Mouse (Mus musculus): ENCODE results near the gene Prmt8. TPM values are rescaled to one million over a fixed set of nuclear protein-coding genes. Genes with fewer than 3 reads are reported as not detected.

The Prmt8 gene
- polyA plus RNA-seq, 1 experiment = not detected

GRCm38 (mm10) chr6:127680784-127681183, 88.5 kb downstream of the Prmt8 start:
- Histone ChIP-seq H3K4me3 (ENCODE audit: insufficient read depth, low read depth, low read length) (no peak overlapping the region), H3K4me1 (ENCODE audit: control insufficient read depth, insufficient read depth, low read length) (no peaks in the 10 kb centered on the region), H3K27ac (ENCODE audit: insufficient read depth, low read depth, low read length) (no peak overlapping the region), H3K27me3 (replicated peaks; ENCODE audit: control insufficient read depth, insufficient read depth, low read length) (no peaks in the 10 kb centered on the region), H3K36me3 (ENCODE audit: control insufficient read depth, insufficient read depth, low read length) (no peaks in the 10 kb centered on the region)
- 76% methylated on average over 7 of the region's 7 CpGs for WGBS
- TF ChIP-seq CTCF (conservative IDR thresholded peaks at IDR 0.05; ENCODE audit: insufficient read depth, insufficient read length, low read depth, low read length) = no peak
- no peak for DNase-seq

- TF ChIP-seq CTCF (conservative IDR thresholded peaks at IDR 0.05; ENCODE audit: insufficient read depth, insufficient read length, low read depth, low read length) (no peak), POLR2A (IDR thresholded peaks at IDR 0.05; ENCODE audit: low read depth, low read length) (no peak)
- Histone ChIP-seq H3K4me1 (ENCODE audit: control insufficient read depth, insufficient read depth, low read length) (no peaks in the 10 kb centered on the region), H3K36me3 (ENCODE audit: control insufficient read depth, insufficient read depth, low read length) (no peaks in the 10 kb centered on the region), H3K27me3 (replicated peaks; ENCODE audit: control insufficient read depth, insufficient read depth, low read length) (no peaks in the 10 kb centered on the region), H3K4me3 (ENCODE audit: insufficient read depth, low read depth, low read length) (no peak overlapping the region), H3K27ac (ENCODE audit: insufficient read depth, low read depth, low read length) (no peak overlapping the region)
- DNase-seq = no peak
- 85% methylated on average over 3 of the region's 3 CpGs for WGBS
These were observed 90.3 kb downstream of the Prmt8 start for GRCm38 (mm10) chr6:127678998-127679397.

- TF ChIP-seq POLR2A (IDR thresholded peaks at IDR 0.05; ENCODE audit: low read depth, low read length) (no peak), CTCF (conservative IDR thresholded peaks at IDR 0.05; ENCODE audit: insufficient read depth, insufficient read length, low read depth, low read length) (no peak)
- 70% methylated on average over 9 of the region's 9 CpGs for WGBS
- Histone ChIP-seq H3K36me3 (ENCODE audit: control insufficient read depth, insufficient read depth, low read length) (no peaks in the 10 kb centered on the region), H3K27ac (ENCODE audit: insufficient read depth, low read depth, low read length) (no peak overlapping the region), H3K4me1 (ENCODE audit: control insufficient read depth, insufficient read depth, low read length) (no peaks in the 10 kb centered on the region), H3K27me3 (replicated peaks; ENCODE audit: control insufficient read depth, insufficient read depth, low read length) (no peaks in the 10 kb centered on the region), H3K4me3 (ENCODE audit: insufficient read depth, low read depth, low read length) (no peak overlapping the region)
- DNase-seq = no peak
These were observed 91.0 kb downstream of the Prmt8 start for GRCm38 (mm10) chr6:127678320-127678719.

GRCm38 (mm10) chr6:127676866-127677265, 92.4 kb downstream of the Prmt8 start:
- no peaks in the 10 kb centered on the region for H3K36me3 ChIP-seq (ENCODE audit: control insufficient read depth, insufficient read depth, low read length)

GRCm38 (mm10) chr6:127672071-127672470, 97.2 kb downstream of the Prmt8 start:
- H3K27me3 ChIP-seq (replicated peaks; ENCODE audit: control insufficient read depth, insufficient read depth, low read length) = no peaks in the 10 kb centered on the region
- WGBS = 70% methylated on average over 7 of the region's 7 CpGs
- no peak overlapping the region for H3K4me3 ChIP-seq (ENCODE audit: insufficient read depth, low read depth, low read length)
- H3K4me1 ChIP-seq (ENCODE audit: control insufficient read depth, insufficient read depth, low read length) = no peaks in the 10 kb centered on the region
- DNase-seq = no peak
- TF ChIP-seq POLR2A (IDR thresholded peaks at IDR 0.05; ENCODE audit: low read depth, low read length) (no peak), CTCF (conservative IDR thresholded peaks at IDR 0.05; ENCODE audit: insufficient read depth, insufficient read length, low read depth, low read length) (no peak)
- no peak overlapping the region for H3K27ac ChIP-seq (ENCODE audit: insufficient read depth, low read depth, low read length)
- H3K36me3 ChIP-seq (ENCODE audit: control insufficient read depth, insufficient read depth, low read length) = no peaks in the 10 kb centered on the region

More at GRCm38 (mm10) chr6:127676866-127677265, 92.4 kb downstream of the Prmt8 start:
- no peaks in the 10 kb centered on the region for H3K27me3 ChIP-seq (replicated peaks; ENCODE audit: control insufficient read depth, insufficient read depth, low read length)
- 65% methylated on average over 11 of the region's 11 CpGs for WGBS
- no peaks in the 10 kb centered on the region for H3K4me1 ChIP-seq (ENCODE audit: control insufficient read depth, insufficient read depth, low read length)
- no peak overlapping the region for H3K27ac ChIP-seq (ENCODE audit: insufficient read depth, low read depth, low read length)
- no peak overlapping the region for H3K4me3 ChIP-seq (ENCODE audit: insufficient read depth, low read depth, low read length)
- DNase-seq = no peak
- TF ChIP-seq CTCF (conservative IDR thresholded peaks at IDR 0.05; ENCODE audit: insufficient read depth, insufficient read length, low read depth, low read length) (no peak), POLR2A (IDR thresholded peaks at IDR 0.05; ENCODE audit: low read depth, low read length) (no peak)

- Histone ChIP-seq H3K4me3 (ENCODE audit: insufficient read depth, low read depth, low read length) (no peak overlapping the region), H3K27ac (ENCODE audit: insufficient read depth, low read depth, low read length) (no peak overlapping the region), H3K27me3 (replicated peaks; ENCODE audit: control insufficient read depth, insufficient read depth, low read length) (no peaks in the 10 kb centered on the region), H3K4me1 (ENCODE audit: control insufficient read depth, insufficient read depth, low read length) (no peaks in the 10 kb centered on the region), H3K36me3 (ENCODE audit: control insufficient read depth, insufficient read depth, low read length) (no peaks in the 10 kb centered on the region)
- TF ChIP-seq POLR2A (IDR thresholded peaks at IDR 0.05; ENCODE audit: low read depth, low read length) = no peak
- TF ChIP-seq CTCF (conservative IDR thresholded peaks at IDR 0.05; ENCODE audit: insufficient read depth, insufficient read length, low read depth, low read length) = no peak
- DNase-seq = no peak
- 98% methylated on average over 4 of the region's 4 CpGs for WGBS
These were observed 99.2 kb downstream of the Prmt8 start for GRCm38 (mm10) chr6:127670031-127670430.

- Histone ChIP-seq H3K36me3 (ENCODE audit: control insufficient read depth, insufficient read depth, low read length) (no peaks in the 10 kb centered on the region), H3K27me3 (replicated peaks; ENCODE audit: control insufficient read depth, insufficient read depth, low read length) (no peaks in the 10 kb centered on the region), H3K27ac (ENCODE audit: insufficient read depth, low read depth, low read length) (no peak overlapping the region), H3K4me1 (ENCODE audit: control insufficient read depth, insufficient read depth, low read length) (no peaks in the 10 kb centered on the region), H3K4me3 (ENCODE audit: insufficient read depth, low read depth, low read length) (no peak overlapping the region)
- 82% methylated on average over 4 of the region's 4 CpGs for WGBS
- no peak for DNase-seq
- TF ChIP-seq POLR2A (IDR thresholded peaks at IDR 0.05; ENCODE audit: low read depth, low read length) (no peak), CTCF (conservative IDR thresholded peaks at IDR 0.05; ENCODE audit: insufficient read depth, insufficient read length, low read depth, low read length) (no peak)
These were observed 100.0 kb downstream of the Prmt8 start for GRCm38 (mm10) chr6:127669313-127669712.

GRCm38 (mm10) chr6:127663263-127663662, 106.0 kb downstream of the Prmt8 start:
- 86% methylated on average over 7 of the region's 7 CpGs for WGBS
- TF ChIP-seq CTCF (conservative IDR thresholded peaks at IDR 0.05; ENCODE audit: insufficient read depth, insufficient read length, low read depth, low read length) = no peak
- no peak for TF ChIP-seq POLR2A (IDR thresholded peaks at IDR 0.05; ENCODE audit: low read depth, low read length)
- no peak for DNase-seq

More at GRCm38 (mm10) chr6:127663263-127663662, 106.0 kb downstream of the Prmt8 start:
- Histone ChIP-seq H3K36me3 (ENCODE audit: control insufficient read depth, insufficient read depth, low read length) (no peaks in the 10 kb centered on the region), H3K4me1 (ENCODE audit: control insufficient read depth, insufficient read depth, low read length) (no peaks in the 10 kb centered on the region), H3K27ac (ENCODE audit: insufficient read depth, low read depth, low read length) (no peak overlapping the region), H3K27me3 (replicated peaks; ENCODE audit: control insufficient read depth, insufficient read depth, low read length) (no peaks in the 10 kb centered on the region), H3K4me3 (ENCODE audit: insufficient read depth, low read depth, low read length) (no peak overlapping the region)
